Mouse (Mus musculus): ENCODE measurements at regions not wholly inside any gene's neighbourhood (a gene's known extent, or its start where the extent isn't known, plus 50 kb on each side); places are given as distances from the start of the nearest gene placed in this dataset.

DNA sequence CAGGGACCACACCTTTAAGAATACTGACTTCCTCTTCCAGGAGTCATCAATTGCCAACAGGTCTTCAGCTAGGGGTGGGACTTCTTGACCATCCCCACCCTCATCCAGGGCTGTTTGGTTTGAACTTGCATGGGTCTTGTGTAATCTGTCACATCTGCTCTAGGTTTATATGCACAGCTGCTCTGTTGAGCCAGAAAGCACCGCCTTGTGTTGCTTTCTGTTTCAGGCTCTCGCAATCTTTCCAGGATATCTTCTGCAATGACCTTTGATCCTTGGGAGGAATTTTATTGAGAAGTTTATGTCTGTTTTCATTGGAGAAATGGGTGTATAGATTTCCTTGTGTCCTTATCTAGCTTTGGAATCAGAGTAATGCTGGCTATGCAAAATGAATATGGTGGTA lies 210.8 kb upstream of the Pex5l start:
- TF ChIP-seq MAFK (IDR thresholded peaks at IDR 0.05; ENCODE audit: insufficient read depth, low read depth, low read length) (no peak), ZNF384 (IDR thresholded peaks at IDR 0.05; ENCODE audit: low read depth, low read length) (no peak), ZC3H11A (IDR thresholded peaks at IDR 0.05; ENCODE audit: borderline replicate concordance, low read depth, low read length) (no peak), HCFC1 (IDR thresholded peaks at IDR 0.05; ENCODE audit: borderline replicate concordance, insufficient read depth, low read length) (no peak), CHD2 (IDR thresholded peaks at IDR 0.05; ENCODE audit: low read depth, low read length) (no peak)
